28 mouse cellular contexts compared by ENCODE assay signal in genomic region chr3:102669951-102670350, GRCm38 (mm10).
A peak's percentile ranks its signal among the peaks of the same experiment; 100 is the strongest.
DNase-seq lines count a peak whose midpoint lies in the region; ATAC-seq and TF ChIP-seq lines count a peak whose summit lies in the region.
"Had no signal": no experiment of that assay in that cellular context is flagged by ENCODE, and none has a peak within 500 bp of the region (broad histone marks: within the 10 kb centered on the region; RNA-seq: fewer than 3 reads in every experiment).

No protein-coding gene starts in this region.

- no peaks in the 10 kb centered on the region for H3K27me3 ChIP-seq in heart, adult 2 months (ENCODE audit: control insufficient read depth, insufficient read depth, low read length)
- H3K27me3 ChIP-seq in heart, embryonic 11.5 days (ENCODE audit: control insufficient read depth, insufficient read depth, low read length), result no peaks in the 10 kb centered on the region
- H3K27me3 ChIP-seq in liver, adult 2 months (ENCODE audit: control insufficient read depth, insufficient read depth, low read length), result no peaks in the 10 kb centered on the region
- H3K27me3 ChIP-seq in liver, embryonic 11.5 days (replicated peaks; ENCODE audit: control insufficient read depth, insufficient read depth, low read length), result no peaks in the 10 kb centered on the region
- no peaks in the 10 kb centered on the region for H3K27me3 ChIP-seq in heart, embryonic 15.5 days
- H3K27me3 ChIP-seq: CH12.LX; embryonic facial prominence, embryonic 15.5 days; forebrain, embryonic 13.5 days; hindbrain, embryonic 12.5 days; intestine, embryonic 15.5 days; liver, embryonic 12.5 days; midbrain, embryonic 13.5 days; neural tube, embryonic 13.5 days had no signal

- no peak overlapping the region for H3K9ac ChIP-seq in heart, adult 2 months (ENCODE audit: low read depth, low read length)
- H3K9ac ChIP-seq in heart, embryonic 11.5 days (ENCODE audit: low read depth, low read length), result no peak overlapping the region
- H3K9ac ChIP-seq in liver, adult 2 months (ENCODE audit: low read depth, low read length), result no peak overlapping the region
- H3K9ac ChIP-seq in liver, embryonic 11.5 days (ENCODE audit: low read depth, low read length), result no peak overlapping the region
- H3K9ac ChIP-seq in heart, embryonic 15.5 days, result no peak overlapping the region
- H3K9ac ChIP-seq: embryonic facial prominence, embryonic 15.5 days; forebrain, embryonic 13.5 days; hindbrain, embryonic 12.5 days; intestine, embryonic 15.5 days; liver, embryonic 12.5 days; liver, postnatal 0 days; midbrain, embryonic 13.5 days; neural tube, embryonic 13.5 days had no signal

- no peaks in the 10 kb centered on the region for H3K9me3 ChIP-seq in heart, embryonic 11.5 days (replicated peaks; ENCODE audit: control insufficient read depth, low read length)
- no peaks in the 10 kb centered on the region for H3K9me3 ChIP-seq in liver, embryonic 11.5 days (ENCODE audit: control insufficient read depth, low read length)
- no peaks in the 10 kb centered on the region for H3K9me3 ChIP-seq in heart, embryonic 15.5 days (replicated peaks)
- H3K9me3 ChIP-seq: embryonic facial prominence, embryonic 10.5 days; embryonic facial prominence, embryonic 15.5 days; forebrain, embryonic 13.5 days; hindbrain, embryonic 12.5 days; intestine, embryonic 15.5 days; liver, embryonic 12.5 days; midbrain, embryonic 13.5 days; neural tube, embryonic 13.5 days had no signal

- peak in 1 of 2 experiments; percentile 46 for DNase-seq in heart, adult 2 months
- peak; percentile 58 for DNase-seq in liver, adult 2 months (ENCODE audit: extremely low read depth, low read depth, low spot score)
- DNase-seq in liver, embryonic 11.5 days (ENCODE audit: low spot score), result no peak
- DNase-seq in spleen, postnatal 10 days (ENCODE audit: low spot score in 2 of 2), result no peak
- DNase-seq in right cerebral cortex, postnatal 4 days, result no peak
- DNase-seq: adrenal gland, adult 2 months; cerebellum, adult 2 months; cerebellum, postnatal 14 days; kidney, adult 8-10 months; kidney, postnatal 4 days; liver, postnatal 0 days; thymus, postnatal 25 days had no signal

- intact Hi-C loops in heart, adult 2 months (cut with DNase I), result no loop called here

- no peaks in the 10 kb centered on the region for H3K36me3 ChIP-seq in heart, adult 2 months (ENCODE audit: control insufficient read depth, insufficient read depth, low read length)
- no peaks in the 10 kb centered on the region for H3K36me3 ChIP-seq in heart, embryonic 11.5 days (ENCODE audit: control insufficient read depth, insufficient read depth, low read length)
- no peaks in the 10 kb centered on the region for H3K36me3 ChIP-seq in liver, adult 2 months (ENCODE audit: control insufficient read depth, insufficient read depth, low read length)
- H3K36me3 ChIP-seq in liver, embryonic 11.5 days (ENCODE audit: control insufficient read depth, insufficient read depth, low read length), result no peaks in the 10 kb centered on the region
- no peaks in the 10 kb centered on the region for H3K36me3 ChIP-seq in heart, embryonic 15.5 days
- H3K36me3 ChIP-seq: embryonic facial prominence, embryonic 10.5 days; embryonic facial prominence, embryonic 15.5 days; hindbrain, embryonic 12.5 days; intestine, embryonic 15.5 days; liver, embryonic 12.5 days; midbrain, embryonic 13.5 days; neural tube, embryonic 13.5 days had no signal

- H3K4me1 ChIP-seq in heart, adult 2 months (ENCODE audit: control insufficient read depth, insufficient read depth, low read length), result peaks cover 4% of the 10 kb centered on the region
- peaks cover 10% of the 10 kb centered on the region for H3K4me1 ChIP-seq in heart, embryonic 11.5 days (ENCODE audit: control insufficient read depth, insufficient read depth, low read length)
- peaks cover 2% of the 10 kb centered on the region; the same call in 1 of the 2 replicates for H3K4me1 ChIP-seq in liver, adult 2 months (ENCODE audit: control insufficient read depth, insufficient read depth, low read length)
- no peaks in the 10 kb centered on the region for H3K4me1 ChIP-seq in liver, embryonic 11.5 days (replicated peaks; ENCODE audit: control insufficient read depth, insufficient read depth, low read length)
- H3K4me1 ChIP-seq in heart, embryonic 15.5 days (replicated peaks), result 0 out of 2 replicates have a peak, but pooled peaks cover 7% of the 10 kb centered on the region
- H3K4me1 ChIP-seq: forebrain, embryonic 13.5 days; hindbrain, embryonic 12.5 days; intestine, embryonic 15.5 days; liver, embryonic 12.5 days; midbrain, embryonic 13.5 days; neural tube, embryonic 13.5 days had no signal

- TF ChIP-seq POLR2A in heart, adult 2 months (IDR thresholded peaks at IDR 0.05; ENCODE audit: insufficient read depth, low read depth, low read length), result no peak
- TF ChIP-seq POLR2A in liver, adult 2 months (IDR thresholded peaks at IDR 0.05; ENCODE audit: extremely low read depth, insufficient read depth, low read length), result no peak

- no peaks in the 10 kb centered on the region for H3K79me2 ChIP-seq in heart, adult 2 months (replicated peaks; ENCODE audit: control insufficient read depth, insufficient read depth, low read length)
- H3K79me2 ChIP-seq in liver, adult 2 months (ENCODE audit: control insufficient read depth, insufficient read depth, low read length), result no peaks in the 10 kb centered on the region

- peak overlapping the region; percentile 52 for H3K27ac ChIP-seq in heart, adult 2 months
- H3K27ac ChIP-seq in heart, embryonic 11.5 days (ENCODE audit: low read depth, low read length), result no peak overlapping the region
- no peak overlapping the region; the same call in 1 of the 2 replicates for H3K27ac ChIP-seq in liver, adult 2 months (replicated peaks; ENCODE audit: insufficient read depth, low read depth, low read length)
- H3K27ac ChIP-seq in liver, embryonic 11.5 days (ENCODE audit: low read depth, low read length), result no peak overlapping the region
- no peak overlapping the region for H3K27ac ChIP-seq in heart, embryonic 15.5 days
- H3K27ac ChIP-seq: embryonic facial prominence, embryonic 10.5 days; embryonic facial prominence, embryonic 15.5 days; forebrain, embryonic 13.5 days; hindbrain, embryonic 12.5 days; hindbrain, postnatal 0 days; intestine, embryonic 15.5 days; kidney, postnatal 0 days; liver, embryonic 12.5 days; macrophage; midbrain, embryonic 13.5 days; neural tube, embryonic 13.5 days had no signal

- no peak overlapping the region for H3K4me2 ChIP-seq in heart, embryonic 11.5 days
- H3K4me2 ChIP-seq in liver, embryonic 11.5 days, result no peak overlapping the region
- H3K4me2 ChIP-seq in heart, embryonic 15.5 days, result peak overlapping the region; percentile 8; the same call in 1 of the 2 replicates
- H3K4me2 ChIP-seq: embryonic facial prominence, embryonic 15.5 days; forebrain, embryonic 13.5 days; hindbrain, embryonic 12.5 days; intestine, embryonic 15.5 days; liver, embryonic 12.5 days; midbrain, embryonic 13.5 days; neural tube, embryonic 13.5 days had no signal

- TF ChIP-seq CTCF in heart, adult 2 months (IDR thresholded peaks at IDR 0.05), result no peak
- TF ChIP-seq CTCF in liver, adult 2 months (IDR thresholded peaks at IDR 0.05; ENCODE audit: low read depth, low read length), result no peak

- WGBS in heart, adult 2 months, result 38% methylated on average over 2 of the region's 2 CpGs
- WGBS in heart, embryonic 11.5 days (ENCODE audit: insufficient replicate concordance), result 21% methylated on average over 2 of the region's 2 CpGs
- 17% methylated on average over 2 of the region's 2 CpGs for WGBS in liver, adult 2 months
- 28% methylated on average over 2 of the region's 2 CpGs for WGBS in liver, embryonic 11.5 days
- WGBS in heart, embryonic 15.5 days, result 30% methylated on average over 2 of the region's 2 CpGs

- TF ChIP-seq EP300 in heart, adult 2 months (IDR thresholded peaks at IDR 0.05; ENCODE audit: insufficient read depth, low read depth, low read length), result no peak

- ATAC-seq in heart, embryonic 11.5 days (replicated peaks; ENCODE audit: insufficient number of reproducible peaks, low FRiP score, low TSS enrichment), result no peak
- no peak for ATAC-seq in liver, embryonic 11.5 days (replicated peaks; ENCODE audit: low FRiP score)
- ATAC-seq in heart, embryonic 15.5 days (replicated peaks; ENCODE audit: insufficient number of reproducible peaks, insufficient read depth, low FRiP score, low read depth), result no peak
- ATAC-seq: activated CD4-positive, CD25-positive, alpha-beta regulatory T cell, adult 4 months; forebrain, embryonic 13.5 days; hindbrain, postnatal 0 days; intestine, embryonic 15.5 days; liver, embryonic 12.5 days; liver, postnatal 0 days; lung, postnatal 0 days; midbrain, embryonic 13.5 days had no signal

- H3K4me3 ChIP-seq in heart, adult 2 months, result no peak overlapping the region
- no peak overlapping the region for H3K4me3 ChIP-seq in heart, embryonic 11.5 days (ENCODE audit: low read depth, low read length)
- H3K4me3 ChIP-seq in liver, adult 2 months (ENCODE audit: insufficient read depth, low read depth, low read length), result no peak overlapping the region
- no peak overlapping the region for H3K4me3 ChIP-seq in liver, embryonic 11.5 days (ENCODE audit: low read depth, low read length)
- no peak overlapping the region for H3K4me3 ChIP-seq in heart, embryonic 15.5 days
- H3K4me3 ChIP-seq: embryonic facial prominence, embryonic 10.5 days; embryonic facial prominence, embryonic 15.5 days; forebrain, embryonic 13.5 days; hindbrain, embryonic 12.5 days; intestine, embryonic 15.5 days; liver, embryonic 12.5 days; midbrain, embryonic 13.5 days; neural tube, embryonic 13.5 days had no signal
